Mouse (Mus musculus) C2C12 (cell line): ENCODE measurements around the gene Tbxas1. TPM values are rescaled to one million over a fixed set of nuclear protein-coding genes. Genes with fewer than 3 reads are reported as not detected.

Experiments used
- H3K27me3 ChIP-seq: one replicate; pipeline ENCODE4 v1.6.1; 2011; ENCODE audit not compliant: control insufficient read depth, insufficient read depth, insufficient read length
- H3K36me3 ChIP-seq: one replicate; pipeline ENCODE4 v1.6.1; 2011; ENCODE audit not compliant: control insufficient read depth, insufficient read depth
- H3K4me3 ChIP-seq: one replicate; pipeline ENCODE4 v1.5.1; 2011; ENCODE audit warnings: mild to moderate bottlenecking, control low read depth; ENCODE audit not compliant: poor library complexity, insufficient read depth, severe bottlenecking
- H3K79me2 ChIP-seq: one replicate; pipeline ENCODE4 v1.6.1; 2011; ENCODE audit not compliant: control insufficient read depth, insufficient read depth
- H3K79me3 ChIP-seq: one replicate; pipeline ENCODE4 v1.6.1; 2011; ENCODE audit warnings: low read depth, control low read depth
- H3ac ChIP-seq: one replicate; pipeline ENCODE3; 2011; ENCODE audit warnings: low read depth; ENCODE audit not compliant: control insufficient read depth, insufficient read length
- CEBPB ChIP-seq: IDR thresholded peaks from one replicate; pipeline ENCODE4 v1.6.1; 2011; ENCODE audit warnings: low read depth, mild to moderate bottlenecking, control low read depth, moderate library complexity
- CTCF ChIP-seq: IDR thresholded peaks from one replicate; pipeline ENCODE4 v1.5.1; 2011; ENCODE audit not compliant: control insufficient read depth, insufficient read depth, insufficient read length
- FOSL1 ChIP-seq: IDR thresholded peaks from one replicate; pipeline ENCODE4 v1.8.0; 2011; ENCODE audit warnings: mild to moderate bottlenecking, low read length; ENCODE audit not compliant: poor library complexity, insufficient read depth, severe bottlenecking
- MAX ChIP-seq: IDR thresholded peaks from one replicate; pipeline ENCODE4 v1.6.1; 2011; ENCODE audit warnings: mild to moderate bottlenecking, control low read depth
- MYOD1 ChIP-seq: IDR thresholded peaks from one replicate; pipeline ENCODE4 v1.6.1; 2011; ENCODE audit warnings: low read depth; ENCODE audit not compliant: control insufficient read depth, insufficient read length
- MYOG ChIP-seq: IDR thresholded peaks from one replicate; pipeline ENCODE4 v1.6.1; 2011; ENCODE audit not compliant: control insufficient read depth, insufficient read length; ENCODE audit errors: extremely low read depth
- USF1 ChIP-seq: IDR thresholded peaks from one replicate; pipeline ENCODE4 v1.6.1; 2011; ENCODE audit warnings: low read depth, mild to moderate bottlenecking, control low read depth, moderate library complexity
- polyA plus RNA-seq: library from polyadenylated mRNA; unstranded; fragments of >200 nt; fragmentation: generic; extraction: Trizol; gene quantifications from one replicate; pipeline ENCODE4 v1.2.1, GENCODE M21; 2012; ENCODE audit warnings: missing spikeins

Tbxas1 gene
- polyA plus RNA-seq, 1 experiment, result 0.06 TPM

DNA sequence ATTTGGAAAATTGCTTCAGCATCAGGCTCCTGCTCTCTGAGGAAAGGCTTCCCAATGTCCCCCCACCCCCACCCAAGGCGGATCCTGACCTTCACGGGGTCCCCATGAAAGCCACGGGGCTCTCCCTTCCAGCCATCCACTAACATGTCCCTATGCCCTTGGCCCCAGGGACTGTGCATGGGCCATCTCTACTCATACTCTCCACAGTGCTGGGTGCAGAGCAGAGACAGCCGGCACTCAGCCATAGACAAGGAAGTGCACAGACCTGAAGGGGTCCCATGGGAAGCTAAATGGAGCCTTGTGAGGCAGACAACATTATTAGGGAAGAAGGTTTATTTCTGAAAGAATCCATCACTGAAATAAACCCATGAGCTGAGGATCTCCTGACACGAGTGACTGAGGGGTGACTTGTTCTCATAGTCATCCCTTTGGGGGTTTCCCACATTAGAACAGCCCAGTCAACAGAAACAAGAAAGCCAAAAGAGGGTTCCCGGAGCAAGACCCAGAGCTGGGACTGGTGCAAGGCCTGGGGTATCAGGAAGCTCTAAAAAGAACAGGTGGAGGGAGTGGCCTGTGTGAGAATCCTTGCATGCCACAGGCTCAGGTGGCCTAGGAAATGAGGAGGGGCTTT lies 179.8 kb downstream of the Tbxas1 start:
- no peaks in the 10 kb centered on the region for H3K79me3 ChIP-seq
- H3K27me3 ChIP-seq, result peaks cover 4% of the 10 kb centered on the region
- no peak overlapping the region for H3K4me3 ChIP-seq
- no peak for TF ChIP-seq FOSL1
- no peak for TF ChIP-seq MYOD1
- TF ChIP-seq MAX, result no peak
- TF ChIP-seq CEBPB, result no peak
- TF ChIP-seq CTCF, result no peak
- TF ChIP-seq MYOG, result no peak
- no peak for TF ChIP-seq USF1
- no peak overlapping the region for H3ac ChIP-seq
- no peaks in the 10 kb centered on the region for H3K79me2 ChIP-seq
- H3K36me3 ChIP-seq, result no peaks in the 10 kb centered on the region

DNA sequence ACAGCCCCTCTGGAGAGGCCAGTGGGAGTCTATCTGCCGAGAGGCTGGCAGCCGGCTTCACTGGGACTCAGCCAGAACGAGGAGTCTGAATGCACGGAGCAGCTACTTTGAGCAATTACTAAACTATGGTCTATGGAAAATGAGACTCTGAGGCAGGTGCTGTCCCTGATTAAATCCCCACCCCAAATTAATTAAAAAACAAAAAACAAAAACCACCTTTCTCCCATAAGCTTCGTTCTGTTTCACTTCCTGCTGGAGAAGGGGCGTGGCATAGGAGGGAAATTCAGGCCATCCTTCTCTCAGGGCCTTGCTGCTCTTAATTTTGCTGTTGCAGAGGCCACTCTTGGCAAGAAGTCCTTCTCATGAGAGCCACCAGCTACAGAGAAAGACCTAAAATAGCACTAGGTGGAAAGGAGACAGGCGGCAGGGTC lies 180.6 kb downstream of the Tbxas1 start:
- TF ChIP-seq FOSL1 (no peak), USF1 (no peak), MYOG (no peak), MYOD1 (no peak), MAX (no peak), CEBPB (no peak), CTCF (no peak)
- H3K79me3 ChIP-seq, result no peaks in the 10 kb centered on the region
- no peaks in the 10 kb centered on the region for H3K79me2 ChIP-seq
- H3K27me3 ChIP-seq, result no peaks in the 10 kb centered on the region
- H3ac ChIP-seq, result no peak overlapping the region
- no peak overlapping the region for H3K4me3 ChIP-seq
- no peaks in the 10 kb centered on the region for H3K36me3 ChIP-seq

DNA sequence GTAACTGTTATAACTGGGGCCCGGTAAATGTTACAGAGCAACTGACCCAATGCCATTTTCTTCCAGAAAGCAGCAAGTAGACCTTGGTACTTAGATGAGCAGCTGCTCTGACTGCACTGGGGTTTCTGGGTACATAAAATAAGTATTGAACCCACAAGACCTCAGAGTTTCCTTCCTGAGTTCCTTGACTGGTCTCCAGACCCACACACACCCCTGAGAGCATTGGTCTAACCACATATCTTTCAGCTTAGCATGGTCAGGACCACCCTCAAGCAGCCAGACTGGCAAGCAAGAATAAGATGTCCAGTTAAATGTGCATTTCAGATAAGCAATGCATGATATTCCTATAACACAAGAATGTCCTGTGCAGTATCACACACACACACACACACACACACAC lies 182.0 kb downstream of the Tbxas1 start:
- Histone ChIP-seq H3K79me2 (no peaks in the 10 kb centered on the region), H3ac (no peak overlapping the region), H3K36me3 (no peaks in the 10 kb centered on the region), H3K79me3 (no peaks in the 10 kb centered on the region), H3K4me3 (no peak overlapping the region), H3K27me3 (no peaks in the 10 kb centered on the region)
- TF ChIP-seq CEBPB, result no peak
- no peak for TF ChIP-seq MAX
- TF ChIP-seq FOSL1, result no peak
- TF ChIP-seq CTCF, result no peak
- TF ChIP-seq USF1, result no peak

DNA sequence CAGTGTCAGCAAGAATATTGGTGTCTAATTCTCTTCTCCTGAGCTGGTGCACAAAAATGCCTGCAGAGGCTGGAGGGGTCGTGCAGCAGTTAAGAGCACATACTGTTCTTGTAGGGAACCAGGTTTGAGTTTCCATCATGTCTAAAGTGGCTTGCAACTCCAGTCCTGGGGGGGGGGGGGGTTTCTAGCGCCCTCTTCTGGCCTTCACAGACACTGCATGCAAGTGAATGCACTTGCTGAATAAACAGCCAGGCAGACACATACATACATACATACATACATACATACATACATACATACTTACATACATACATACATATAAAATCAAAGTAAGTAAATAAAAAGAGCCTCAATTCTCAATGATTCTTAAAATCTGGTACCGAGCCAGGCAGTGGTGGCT lies 183.2 kb downstream of the Tbxas1 start:
- no peaks in the 10 kb centered on the region for H3K79me2 ChIP-seq
- no peaks in the 10 kb centered on the region for H3K79me3 ChIP-seq
- no peak overlapping the region for H3K4me3 ChIP-seq
- H3K27me3 ChIP-seq, result no peaks in the 10 kb centered on the region
- TF ChIP-seq MAX (no peak), MYOD1 (no peak), MYOG (no peak), USF1 (no peak), CTCF (no peak), CEBPB (no peak), FOSL1 (no peak)
- H3ac ChIP-seq, result no peak overlapping the region
- H3K36me3 ChIP-seq, result no peaks in the 10 kb centered on the region

- no peaks in the 10 kb centered on the region for H3K79me3 ChIP-seq
- no peak for TF ChIP-seq CEBPB
- no peak for TF ChIP-seq CTCF
- TF ChIP-seq MYOG, result no peak
- TF ChIP-seq MYOD1, result no peak
- no peak for TF ChIP-seq FOSL1
- no peak for TF ChIP-seq USF1
- TF ChIP-seq MAX, result no peak
Observed at GRCm38 (mm10) chr6:39058936-39059335, 183.7 kb downstream of the Tbxas1 start.

DNA sequence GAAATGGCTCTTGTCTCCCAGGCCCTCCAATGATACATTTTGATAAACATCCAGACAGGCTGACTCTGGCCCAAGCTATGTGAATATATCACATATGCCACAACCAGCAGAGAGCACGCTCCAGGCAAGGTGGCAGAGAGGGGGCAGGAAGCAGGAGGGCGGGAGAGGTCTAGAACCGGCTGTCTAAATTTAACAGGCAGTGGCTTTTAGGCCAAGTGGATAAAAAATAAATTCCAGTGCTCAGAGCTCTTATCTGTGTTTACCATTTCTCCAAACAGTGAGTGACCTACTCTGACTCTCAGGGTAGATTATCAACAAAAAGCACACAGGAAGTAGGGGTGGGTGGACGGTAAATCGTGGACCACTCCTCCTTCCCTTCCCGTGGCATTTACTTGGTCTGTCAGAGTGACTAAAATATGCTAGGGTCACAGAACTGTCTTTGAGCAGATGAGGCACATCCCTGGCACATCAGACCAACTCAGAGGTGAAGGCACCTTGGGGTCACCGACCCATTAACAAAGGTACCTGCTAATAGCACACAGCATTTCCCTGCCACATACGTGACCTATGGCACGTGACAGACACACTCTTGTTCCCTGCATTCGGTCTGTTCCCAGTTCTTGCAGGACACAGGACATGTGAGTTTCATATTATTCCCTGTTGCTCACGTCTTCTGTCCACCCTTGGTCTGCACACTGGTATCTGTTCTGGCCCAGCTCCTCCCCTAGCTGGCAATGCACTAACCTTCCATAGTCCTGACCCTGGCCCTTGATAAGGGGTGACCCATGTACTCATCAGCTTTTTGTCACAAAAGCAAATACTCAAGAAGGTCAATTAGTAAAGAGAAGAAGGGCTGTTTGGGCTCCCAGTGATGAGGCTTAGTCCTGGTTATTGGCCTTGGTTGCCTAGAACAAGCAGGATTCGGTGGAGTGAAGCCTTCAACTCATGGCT lies 184.6 kb downstream of the Tbxas1 start:
- H3K4me3 ChIP-seq, result no peak overlapping the region
- TF ChIP-seq USF1 (no peak), CEBPB (no peak), MYOD1 (no peak), FOSL1 (no peak), MYOG (no peak), CTCF (no peak), MAX (no peak)
- H3K79me3 ChIP-seq, result no peaks in the 10 kb centered on the region

More at GRCm38 (mm10) chr6:39058936-39059335, 183.7 kb downstream of the Tbxas1 start:
- no peaks in the 10 kb centered on the region for H3K79me2 ChIP-seq
- H3K36me3 ChIP-seq, result no peaks in the 10 kb centered on the region
- no peak overlapping the region for H3K4me3 ChIP-seq
- no peak overlapping the region for H3ac ChIP-seq
- H3K27me3 ChIP-seq, result no peaks in the 10 kb centered on the region

More for the DNA sequence above, 184.6 kb downstream of the Tbxas1 start:
- Histone ChIP-seq H3K27me3 (no peaks in the 10 kb centered on the region), H3ac (no peak overlapping the region), H3K36me3 (no peaks in the 10 kb centered on the region), H3K79me2 (no peaks in the 10 kb centered on the region)
